Mouse (Mus musculus) small intestine, adult 2 months (tissue): ENCODE data around the gene Ifi35.

Experiments
- CTCF ChIP-seq: fragments of 200-500 bp; IDR thresholded peaks from 2 replicates; pipeline ENCODE4 v1.5.1; 2012; ENCODE audit warnings: low read depth, mild to moderate bottlenecking, control low read depth, inconsistent platforms, low read length, moderate library complexity, mixed read lengths; ENCODE audit not compliant: insufficient replicate concordance, insufficient read length; ENCODE audit errors: extremely low read depth
- POLR2A ChIP-seq: fragments of 200-500 bp; IDR thresholded peaks from 2 replicates; pipeline ENCODE4 v1.6.1; 2012; ENCODE audit warnings: low read depth, mild to moderate bottlenecking, control low read depth, inconsistent platforms, low read length, moderate library complexity

GRCm38 (mm10) chr11:101452093-101452774 lies 4.0 kb downstream of the Ifi35 start:
- no peak for TF ChIP-seq CTCF
- TF ChIP-seq POLR2A = no peak
